7 mouse cellular contexts compared by ENCODE assay signal in the genomic region with DNA sequence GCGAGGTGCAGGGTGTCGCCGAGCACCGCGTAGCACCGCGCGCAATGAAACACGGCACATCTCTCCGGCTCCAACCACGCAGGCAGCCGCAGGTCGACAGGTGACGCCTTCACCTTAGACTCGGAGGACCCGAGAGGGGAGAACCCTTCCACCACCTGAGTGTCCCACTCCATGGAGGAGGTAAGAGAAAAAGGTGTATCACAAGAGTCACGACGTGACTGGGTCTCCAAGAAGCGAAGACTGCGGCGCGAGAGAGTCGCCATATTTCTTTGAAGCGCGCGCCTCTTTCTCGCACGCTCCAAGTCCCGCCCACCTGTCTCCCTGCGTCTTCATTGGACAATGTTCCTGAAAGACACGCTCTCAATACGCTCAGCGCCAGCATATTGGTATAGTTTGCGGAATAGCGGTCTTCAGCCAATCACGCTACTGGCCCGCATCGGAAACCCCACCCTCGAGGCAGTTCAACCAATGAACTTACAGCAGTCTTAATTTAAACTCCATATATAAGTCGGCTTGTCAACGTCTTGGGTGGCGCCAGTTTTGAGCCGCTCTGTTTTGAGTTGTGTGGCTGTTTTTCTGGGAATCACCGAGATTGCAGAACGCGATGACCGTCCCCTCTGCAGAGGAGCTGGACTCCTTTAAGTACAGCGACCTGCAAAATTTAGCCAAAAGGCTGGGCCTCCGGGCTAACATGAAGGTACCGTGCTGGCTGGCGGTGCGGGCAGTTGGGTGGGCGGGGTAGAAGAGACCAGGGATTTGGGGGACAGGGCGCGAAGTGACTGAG. TPM values are rescaled to one million over a fixed set of nuclear protein-coding genes. Genes with fewer than 3 reads are reported as not detected.
DNase-seq lines count a peak whose midpoint lies in the region; ATAC-seq lines count a peak whose summit lies in the region.

A gene (plus strand): TSS at position 100 of the 784 bp plus-strand sequence.
A gene (minus strand): TSS at position 271 of the 784 bp plus-strand sequence.

- ATAC-seq in intestine, embryonic 15.5 days, result peak; percentile 99

- 0 out of 2 replicates have a peak, but pooled peaks cover 2% of the 10 kb centered on the region for H3K36me3 ChIP-seq in intestine, embryonic 15.5 days
- H3K36me3 ChIP-seq in midbrain, embryonic 10.5 days, result peaks cover 29% of the 10 kb centered on the region

- no peaks in the 10 kb centered on the region for H3K9me3 ChIP-seq in intestine, embryonic 15.5 days
- H3K9me3 ChIP-seq in midbrain, embryonic 10.5 days (replicated peaks), result no peaks in the 10 kb centered on the region

- peak within 1 kb of the TSS; percentile 81 for H3K4me2 ChIP-seq in intestine, embryonic 15.5 days (replicated peaks)

- peak within 1 kb of the TSS; percentile 69 for H3K9ac ChIP-seq in intestine, embryonic 15.5 days

- H3K4me3 ChIP-seq in intestine, embryonic 15.5 days (replicated peaks), result peak within 1 kb of the TSS; percentile 77
- H3K4me3 ChIP-seq in midbrain, embryonic 10.5 days, result peak within 1 kb of the TSS; percentile 87

- WGBS in intestine, embryonic 15.5 days, result 0% methylated on average over 55 of the region's 55 CpGs
- WGBS in midbrain, embryonic 10.5 days, result under 1% methylated on average over 55 of the region's 55 CpGs

- no peaks in the 10 kb centered on the region for H3K27me3 ChIP-seq in intestine, embryonic 15.5 days (replicated peaks)
- no peaks in the 10 kb centered on the region for H3K27me3 ChIP-seq in midbrain, embryonic 10.5 days (ENCODE audit: low read depth, poor library complexity, severe bottlenecking)

- H3K4me1 ChIP-seq in intestine, embryonic 15.5 days (replicated peaks), result peaks cover 11% of the 10 kb centered on the region
- H3K4me1 ChIP-seq in midbrain, embryonic 10.5 days, result peaks cover 40% of the 10 kb centered on the region

- H3K27ac ChIP-seq in intestine, embryonic 15.5 days, result peak within 1 kb of the TSS; percentile 45
- peak within 1 kb of the TSS; percentile 94 for H3K27ac ChIP-seq in midbrain, embryonic 10.5 days (replicated peaks)

- intact Hi-C loops in gastrocnemius, postnatal 36 days (cut with DNase I), result no loop called here
- intact Hi-C loops in left cerebral cortex, postnatal 25 days (cut with DNase I), result no loop called here

- DNase-seq in adrenal gland, adult 2 months, result peak; percentile 94
- peak; percentile 93 for DNase-seq in embryo, embryonic 11.5 days (ENCODE audit: low read depth, low spot score)
- DNase-seq in gastrocnemius, postnatal 36 days, result peak; percentile 80 to 89
- DNase-seq in left cerebral cortex, postnatal 25 days (ENCODE audit: low spot score in 2 of 2), result peak; percentile 92 to 99
- DNase-seq in midbrain, embryonic 10.5 days (ENCODE audit: low spot score), result peak; percentile 93
- DNase-seq in right cerebral cortex, postnatal 4 days, result peak; percentile 86

RNA-seq across cellular contexts. Expression of the first gene that starts in this region (rescaled TPM):
- total RNA-seq in adrenal gland, adult 2 months (2021), result 1 to 10 TPM; 1.2 to 2.4 TPM
- 0.02 and 0.09 TPM in 2 replicates for polyA plus RNA-seq in adrenal gland, adult 2 months (2012; rRNA removed)
- under 1 TPM; 0.54 to 0.67 TPM for total RNA-seq in gastrocnemius, postnatal 36 days (2021)
- polyA plus RNA-seq in intestine, embryonic 15.5 days (2015; fragmentation: Nextera tagmentation; extraction: Ambion mirVana), result 56.6 and 65.4 TPM in 2 replicates
- under 1 TPM; 0.46 to 0.98 TPM for total RNA-seq in left cerebral cortex, postnatal 25 days (2021)
- 102 and 104 TPM in 2 replicates for polyA plus RNA-seq in midbrain, embryonic 10.5 days (2016; fragmentation: Nextera tagmentation; extraction: Ambion mirVana)

RNA-seq across cellular contexts. Expression of the second gene that starts in this region (rescaled TPM):
- total RNA-seq in adrenal gland, adult 2 months (2021), result 1 to 10 TPM in 1 of 2 experiments, under 1 TPM in 1; 0.81 to 1.6 TPM
- polyA plus RNA-seq in adrenal gland, adult 2 months (2012; rRNA removed), result 2.7 and 2.9 TPM in 2 replicates
- total RNA-seq in gastrocnemius, postnatal 36 days (2021), result under 1 TPM; 0.27 to 0.41 TPM
- polyA plus RNA-seq in intestine, embryonic 15.5 days (2015; fragmentation: Nextera tagmentation; extraction: Ambion mirVana), result 21.0 and 22.8 TPM in 2 replicates
- total RNA-seq in left cerebral cortex, postnatal 25 days (2021), result under 1 TPM; 0.50 TPM
- 43.7 and 45.4 TPM in 2 replicates for polyA plus RNA-seq in midbrain, embryonic 10.5 days (2016; fragmentation: Nextera tagmentation; extraction: Ambion mirVana)

Comparison
In these comparisons a context has a peak if more than half of its experiments do, and no peak if none do; other contexts are left out.
1. Peak in every context shown above with its lines: DNase-seq, ATAC-seq, H3K4me3 ChIP-seq and H3K27ac ChIP-seq.
2. RNA of the first gene that starts in this region (polyA plus RNA-seq): 102 to 104 TPM in midbrain, embryonic 10.5 days and 56.6 to 65.4 TPM in intestine, embryonic 15.5 days; 0.02 to 0.09 TPM in adrenal gland, adult 2 months; every median in the first group is over 10 times any median in the second.
3. Peak in DNase-seq in gastrocnemius, postnatal 36 days; RNA of the genes that start here not detected or under 1 TPM.
4. Peak in DNase-seq in left cerebral cortex, postnatal 25 days; RNA of the genes that start here not detected or under 1 TPM.